Mouse (Mus musculus) liver, embryonic 16.5 days (tissue): Measurements from ENCODE around the gene Atp6v1g2. TPM values are rescaled to one million over a fixed set of nuclear protein-coding genes. Genes with fewer than 3 reads are reported as not detected.

Source experiments
- ATAC-seq: fragments of 200-750 bp; cut with Nextera tagmentation; 2 replicates; pipeline ENCODE4 v1.8.0; 2017; ENCODE audit warnings: low read depth, mild to moderate bottlenecking, moderate number of reproducible peaks, moderate library complexity
- H3K27ac ChIP-seq: fragments of 300-500 bp; sonication (generic); 2 replicates; pipeline ENCODE4 v1.5.1; 2014; ENCODE audit warnings: mild to moderate bottlenecking, low read length
- H3K27me3 ChIP-seq: fragments of 300-500 bp; sonication (generic); 2 replicates; pipeline ENCODE4 v1.6.1; 2014; ENCODE audit warnings: low read depth, low read length, mixed read lengths; ENCODE audit not compliant: control insufficient read depth, insufficient read depth
- H3K36me3 ChIP-seq: fragments of 300-500 bp; sonication (generic); 2 replicates; pipeline ENCODE4 v1.6.1; 2014; ENCODE audit warnings: mild to moderate bottlenecking; ENCODE audit not compliant: control insufficient read depth, insufficient read depth
- H3K4me1 ChIP-seq: fragments of 300-500 bp; sonication (generic); 2 replicates; pipeline ENCODE4 v1.6.1; 2014; ENCODE audit warnings: low read depth, low read length, mixed read lengths; ENCODE audit not compliant: control insufficient read depth
- H3K4me2 ChIP-seq: fragments of 300-500 bp; sonication (generic); 2 replicates; pipeline ENCODE4 v1.6.1; 2014; ENCODE audit warnings: low read depth, low read length, mixed read lengths
- H3K4me3 ChIP-seq: fragments of 300-500 bp; sonication (generic); 2 replicates; pipeline ENCODE4 v1.5.1; 2014; ENCODE audit warnings: low read depth, mild to moderate bottlenecking, low read length
- H3K9ac ChIP-seq: fragments of 300-500 bp; sonication (generic); 2 replicates; pipeline ENCODE4 v1.6.1; 2014; ENCODE audit warnings: low read depth, low read length
- H3K9me3 ChIP-seq: fragments of 300-500 bp; sonication (generic); replicated peaks from 2 replicates; pipeline ENCODE4 v1.6.1; 2016; ENCODE audit warnings: low read length; ENCODE audit not compliant: control insufficient read depth
- WGBS: fragments of 180-500 bp; shearing (Covaris S2); extraction: QIAGEN DNeasy Blood & Tissue Kit; methylation state at CpG from one replicate; pipeline ENCODE4 v1.1.7; 2014; ENCODE audit not compliant: insufficient replicate concordance; 5-methylcytosine and 5-hydroxymethylcytosine counted together
- microRNA-seq: library from miRNA; unstranded; fragments of <30 nt; microRNA quantifications from one replicate; pipeline ENCODE4, GENCODE M21; 2016
- polyA plus RNA-seq: library from polyadenylated mRNA; unstranded; fragments of >200 nt; fragmentation: Nextera tagmentation; extraction: Ambion mirVana; gene quantifications from 2 replicates; pipeline ENCODE4 v1.2.1, GENCODE M21; 2015

Atp6v1g2 gene
- polyA plus RNA-seq, 1 experiment from 2014 or later: 1.0 TPM

DNA sequence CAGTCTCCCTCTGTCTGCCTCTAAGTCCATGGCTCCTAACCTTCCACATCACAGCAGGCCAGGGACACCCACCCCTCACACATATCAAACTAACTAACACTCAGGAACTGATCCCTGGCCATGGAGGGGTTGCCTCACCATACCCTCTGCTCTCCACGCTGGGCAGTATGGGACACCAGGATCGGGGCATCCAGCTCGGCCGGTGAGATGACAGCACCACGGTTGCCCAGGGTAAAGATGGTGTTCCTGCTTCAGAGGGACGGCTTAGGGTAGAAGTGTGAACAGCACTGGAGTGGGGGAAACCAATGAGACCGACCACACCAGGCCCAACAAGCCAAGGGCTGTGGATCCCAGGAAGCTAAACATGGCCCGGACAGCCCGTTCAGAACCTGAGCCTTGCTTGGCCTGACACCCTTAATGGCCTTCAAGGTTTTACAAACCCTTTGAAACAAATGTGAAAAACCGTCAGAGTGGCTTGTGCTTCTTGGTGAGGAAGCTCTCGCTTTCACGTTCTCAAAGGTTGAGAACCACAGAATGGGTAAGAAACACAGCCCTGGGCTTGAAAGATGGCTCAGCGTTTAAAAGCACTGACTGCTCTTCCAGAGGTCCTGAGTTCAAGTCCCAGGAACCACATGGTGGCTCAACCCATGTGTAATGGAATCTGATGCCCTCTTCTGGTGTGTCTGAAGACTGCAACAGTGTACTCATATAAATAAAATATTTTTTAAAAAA lies 45.7 kb downstream of the Atp6v1g2 start:
- no peak for ATAC-seq
- no peaks in the 10 kb centered on the region for H3K4me1 ChIP-seq
- H3K4me3 ChIP-seq: no peak overlapping the region
- WGBS: 66% methylated on average over 13 of the region's 13 CpGs
- no peaks in the 10 kb centered on the region for H3K36me3 ChIP-seq
- H3K9me3 ChIP-seq: no peaks in the 10 kb centered on the region
- H3K9ac ChIP-seq: no peak overlapping the region
- peaks cover 16% of the 10 kb centered on the region for H3K27me3 ChIP-seq
- no peak overlapping the region for H3K4me2 ChIP-seq
- no peak overlapping the region for H3K27ac ChIP-seq

DNA sequence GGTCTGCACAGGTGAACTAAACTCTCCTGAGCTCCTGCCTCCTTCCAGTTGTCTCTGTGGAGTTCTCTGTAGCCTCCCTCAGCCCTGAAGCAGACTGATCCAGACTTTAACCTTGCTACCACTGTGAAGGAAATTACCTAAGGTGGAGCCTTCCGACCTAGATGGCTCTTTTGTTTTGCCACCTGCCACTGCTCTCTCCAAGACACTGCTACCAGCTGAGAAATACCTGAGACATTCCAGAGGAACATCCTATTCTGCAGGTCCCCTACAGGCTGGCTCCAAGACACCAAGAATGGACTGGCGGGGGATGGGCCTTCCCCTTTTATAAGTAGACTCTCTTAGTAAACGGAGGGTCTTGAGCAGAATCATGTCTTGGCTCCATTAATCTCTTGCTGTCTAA lies 46.8 kb downstream of the Atp6v1g2 start:
- H3K36me3 ChIP-seq: no peaks in the 10 kb centered on the region
- no peaks in the 10 kb centered on the region for H3K9me3 ChIP-seq
- H3K27me3 ChIP-seq: peaks cover 16% of the 10 kb centered on the region
- no peak for ATAC-seq
- no peak overlapping the region for H3K4me2 ChIP-seq
- no peak overlapping the region for H3K9ac ChIP-seq
- H3K4me1 ChIP-seq: no peaks in the 10 kb centered on the region
- 56% methylated on average over 3 of the region's 3 CpGs for WGBS
- H3K27ac ChIP-seq: no peak overlapping the region
- H3K4me3 ChIP-seq: no peak overlapping the region

DNA sequence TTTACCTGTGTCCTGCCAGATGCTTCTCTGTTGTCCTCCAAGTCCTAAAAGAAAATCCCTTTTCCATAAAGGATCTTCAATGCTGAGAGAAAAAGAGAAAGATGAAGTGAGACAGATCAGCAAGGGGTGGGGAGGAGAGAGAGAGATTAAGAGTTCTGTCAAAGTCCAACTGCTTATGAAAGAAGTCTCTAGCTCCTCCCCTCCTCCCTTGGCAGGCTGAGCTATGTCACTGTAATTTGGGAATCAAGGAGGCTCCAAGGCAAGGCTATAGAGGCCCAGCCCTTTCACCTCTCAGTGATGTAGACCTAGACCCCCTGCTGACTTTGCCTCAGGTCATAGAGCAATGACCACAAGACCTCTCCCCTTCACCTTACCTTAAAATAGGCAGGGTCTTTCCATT lies 52.0 kb downstream of the Atp6v1g2 start:
- Histone ChIP-seq H3K36me3 (no peaks in the 10 kb centered on the region), H3K4me2 (no peak overlapping the region), H3K4me3 (no peak overlapping the region), H3K9me3 (no peaks in the 10 kb centered on the region), H3K4me1 (no peaks in the 10 kb centered on the region), H3K27me3 (no peaks in the 10 kb centered on the region), H3K27ac (no peak overlapping the region), H3K9ac (no peak overlapping the region)
- no peak for ATAC-seq

Small RNA genes lying within 50 kb of the gene (microRNA-seq; reads per million reads assigned to microRNA genes)
- not detected for gene Mir6973a
- not detected for gene Mir6974
- 2.2 reads per million for gene Mir6975
- gene Mir8094: 0.98 reads per million

Other genes starting within 250 kb of the Atp6v1g2 start
- 82.2 and 90.1 TPM in 2 replicates for gene Vars, start 232.7 kb upstream of the Atp6v1g2 start, polyA plus RNA-seq
- gene Vwa7, start 217.1 kb upstream of the Atp6v1g2 start, polyA plus RNA-seq: 0.09 and 0.13 TPM in 2 replicates
- gene Sapcd1, start 205.6 kb upstream of the Atp6v1g2 start, polyA plus RNA-seq: 2.2 and 2.6 TPM in 2 replicates
- gene Msh5, start 186.9 kb upstream of the Atp6v1g2 start, polyA plus RNA-seq: 4.2 and 4.6 TPM in 2 replicates
- 112 and 121 TPM in 2 replicates for gene Clic1, start 183.7 kb upstream of the Atp6v1g2 start, polyA plus RNA-seq
- 16.3 and 18.1 TPM in 2 replicates for gene Ddah2, start 174.6 kb upstream of the Atp6v1g2 start, polyA plus RNA-seq
- gene Ly6g6c, start 168.3 kb upstream of the Atp6v1g2 start, polyA plus RNA-seq: 0.24 and 0.37 TPM in 2 replicates
- gene Mpig6b, start 167.5 kb upstream of the Atp6v1g2 start, polyA plus RNA-seq: 3.4 and 4.5 TPM in 2 replicates
- gene Ly6g6e, start 156.8 kb upstream of the Atp6v1g2 start, polyA plus RNA-seq: 0.17 TPM in 1 of 2 replicates, not detected in the other
- gene Ly6g6d, start 155.6 kb upstream of the Atp6v1g2 start, polyA plus RNA-seq: 0.55 and 0.77 TPM in 2 replicates
- gene Ly6g6f, start 148.1 kb upstream of the Atp6v1g2 start, polyA plus RNA-seq: 4.0 and 5.7 TPM in 2 replicates
- 47.4 and 52.1 TPM in 2 replicates for gene Abhd16a, start 144.4 kb upstream of the Atp6v1g2 start, polyA plus RNA-seq
- not detected in 2 replicates for gene Ly6g5c, start 125.4 kb upstream of the Atp6v1g2 start, polyA plus RNA-seq
- gene Ly6g5b, start 118.2 kb upstream of the Atp6v1g2 start, polyA plus RNA-seq: 0.33 and 0.35 TPM in 2 replicates
- gene Gpank1, start 112.2 kb upstream of the Atp6v1g2 start, polyA plus RNA-seq: 12.4 and 12.9 TPM in 2 replicates
- 115 and 123 TPM in 2 replicates for gene Csnk2b, start 111.6 kb upstream of the Atp6v1g2 start, polyA plus RNA-seq
- 2.7 TPM in 2 replicates for gene D17H6S53E, start 107.3 kb upstream of the Atp6v1g2 start, polyA plus RNA-seq
- gene Apom, start 101.6 kb upstream of the Atp6v1g2 start, polyA plus RNA-seq: 959 and 972 TPM in 2 replicates
- 19.7 and 21.4 TPM in 2 replicates for gene Bag6, start 98.5 kb upstream of the Atp6v1g2 start, polyA plus RNA-seq
- gene Prrc2a, start 68.8 kb upstream of the Atp6v1g2 start, polyA plus RNA-seq: 38.4 and 45.0 TPM in 2 replicates
- 22.8 and 23.2 TPM in 2 replicates for gene Aif1, start 57.6 kb upstream of the Atp6v1g2 start, polyA plus RNA-seq
- gene Lst1, start 45.2 kb upstream of the Atp6v1g2 start, polyA plus RNA-seq: 38.8 and 41.4 TPM in 2 replicates
- 1.2 and 2.4 TPM in 2 replicates for gene Ltb, start 39.2 kb upstream of the Atp6v1g2 start, polyA plus RNA-seq
- gene Tnf, start 31.7 kb upstream of the Atp6v1g2 start, polyA plus RNA-seq: 0.36 and 0.48 TPM in 2 replicates
- not detected in 2 replicates for gene Lta, start 28.3 kb upstream of the Atp6v1g2 start, polyA plus RNA-seq
- gene Gm16181, start 12.8 kb upstream of the Atp6v1g2 start, polyA plus RNA-seq: not detected in 2 replicates
- gene Nfkbil1, start 2.1 kb downstream of the Atp6v1g2 start, polyA plus RNA-seq: 2.8 and 2.9 TPM in 2 replicates
- gene Ddx39b, start 8.1 kb downstream of the Atp6v1g2 start, polyA plus RNA-seq: 128 and 133 TPM in 2 replicates
- gene H2-D1, start 29.1 kb downstream of the Atp6v1g2 start, polyA plus RNA-seq: 98.3 and 107 TPM in 2 replicates
- 0.56 and 0.77 TPM in 2 replicates for gene H2-Q1, start 86.7 kb downstream of the Atp6v1g2 start, polyA plus RNA-seq
- gene H2-Q2, start 108.6 kb downstream of the Atp6v1g2 start, polyA plus RNA-seq: 1.3 and 2.6 TPM in 2 replicates
- gene H2-Q4, start 146.0 kb downstream of the Atp6v1g2 start, polyA plus RNA-seq: 2.1 and 2.5 TPM in 2 replicates
- 8.7 and 9.7 TPM in 2 replicates for gene H2-Q6, start 191.2 kb downstream of the Atp6v1g2 start, polyA plus RNA-seq
- gene H2-Q7, start 205.5 kb downstream of the Atp6v1g2 start, polyA plus RNA-seq: 16.0 and 16.6 TPM in 2 replicates
- 377 and 430 TPM in 2 replicates for gene H2-Q10, start 236.4 kb downstream of the Atp6v1g2 start, polyA plus RNA-seq